Mouse (Mus musculus): Measurements from ENCODE around the gene Cckar. TPM values are rescaled to one million over a fixed set of nuclear protein-coding genes. Genes with fewer than 3 reads are reported as not detected.

Cckar gene
- under 1 TPM in 3 of 4 experiments, not detected in 1; 0.28 to 0.77 (median 0.43) TPM for total RNA-seq (2022)

- DNase-seq (ENCODE audit: low spot score in 2 of 2) = no peak
Observed at GRCm38 (mm10) chr5:53707235-53708177, at the start of gene Cckar. TSS of gene Cckar (minus strand) at chr5:53707705.

- no peak for DNase-seq (ENCODE audit: low spot score in 2 of 2)
Observed at GRCm38 (mm10) chr5:53744061-53744460, 36.6 kb upstream of the Cckar start.

GRCm38 (mm10) chr5:53732933-53733332 is 25.4 kb upstream of the Cckar start:
- no peak for DNase-seq (ENCODE audit: low spot score in 2 of 2)

GRCm38 (mm10) chr5:53727606-53728005 is 20.1 kb upstream of the Cckar start:
- DNase-seq (ENCODE audit: low spot score in 2 of 2) = no peak

GRCm38 (mm10) chr5:53726011-53726410 is 18.5 kb upstream of the Cckar start:
- no peak for DNase-seq (ENCODE audit: low spot score in 2 of 2)

GRCm38 (mm10) chr5:53716462-53716861 is 9.0 kb upstream of the Cckar start:
- DNase-seq (ENCODE audit: low spot score in 2 of 2) = no peak

- no peak for DNase-seq (ENCODE audit: low spot score in 2 of 2)
Observed at GRCm38 (mm10) chr5:53711277-53711676, 3.8 kb upstream of the Cckar start.

- no peak for DNase-seq (ENCODE audit: low spot score in 2 of 2)
Observed at GRCm38 (mm10) chr5:53708191-53708590, 686 bp upstream of the Cckar start.

- no peak for DNase-seq (ENCODE audit: low spot score in 2 of 2)
Observed at GRCm38 (mm10) chr5:53702686-53703085, 4.8 kb downstream of the Cckar start.

GRCm38 (mm10) chr5:53697794-53698193 is 9.7 kb downstream of the Cckar start:
- DNase-seq (ENCODE audit: low spot score in 2 of 2) = no peak

GRCm38 (mm10) chr5:53696701-53697100 is 10.8 kb downstream of the Cckar start:
- no peak for DNase-seq (ENCODE audit: low spot score in 2 of 2)

GRCm38 (mm10) chr5:53692662-53693061 is 14.8 kb downstream of the Cckar start:
- no peak for DNase-seq (ENCODE audit: low spot score in 2 of 2)

GRCm38 (mm10) chr5:53692100-53692499 is 15.4 kb downstream of the Cckar start:
- no peak for DNase-seq (ENCODE audit: low spot score in 2 of 2)

GRCm38 (mm10) chr5:53691577-53691976 is 15.9 kb downstream of the Cckar start:
- no peak for DNase-seq (ENCODE audit: low spot score in 2 of 2)

- no peak for DNase-seq (ENCODE audit: low spot score in 2 of 2)
Observed at GRCm38 (mm10) chr5:53688326-53688725, 19.2 kb downstream of the Cckar start.

- no peak for DNase-seq (ENCODE audit: low spot score in 2 of 2)
Observed at GRCm38 (mm10) chr5:53686379-53686778, 21.1 kb downstream of the Cckar start.

GRCm38 (mm10) chr5:53685623-53686022 is 21.9 kb downstream of the Cckar start:
- no peak for DNase-seq (ENCODE audit: low spot score in 2 of 2)

GRCm38 (mm10) chr5:53684417-53684816 is 23.1 kb downstream of the Cckar start:
- DNase-seq (ENCODE audit: low spot score in 2 of 2) = no peak

- DNase-seq (ENCODE audit: low spot score in 2 of 2) = no peak
Observed at GRCm38 (mm10) chr5:53683916-53684315, 23.6 kb downstream of the Cckar start.

GRCm38 (mm10) chr5:53679651-53680050 is 27.9 kb downstream of the Cckar start:
- peak in 1 of 2 experiments; percentile 61 for DNase-seq (ENCODE audit: low spot score in 2 of 2)

- no peak for DNase-seq (ENCODE audit: low spot score in 2 of 2)
Observed at GRCm38 (mm10) chr5:53678036-53678767, 29.3 kb downstream of the Cckar start.

GRCm38 (mm10) chr5:53676671-53677070 is 30.8 kb downstream of the Cckar start:
- no peak for DNase-seq (ENCODE audit: low spot score in 2 of 2)

Measured in left cerebral cortex, adult 8-10 months (tissue).